Mouse (Mus musculus): Measurements from ENCODE around the gene Tnfrsf8.
A peak's percentile ranks its signal among the peaks of the same experiment; 100 is the strongest.

Tnfrsf8 gene

GRCm38 (mm10) chr4:145233487-145234228 is 81.3 kb downstream of the Tnfrsf8 start:
- DNase-seq (ENCODE audit: low read depth in 2 of 2, low spot score in 2 of 2), result no peak

DNA sequence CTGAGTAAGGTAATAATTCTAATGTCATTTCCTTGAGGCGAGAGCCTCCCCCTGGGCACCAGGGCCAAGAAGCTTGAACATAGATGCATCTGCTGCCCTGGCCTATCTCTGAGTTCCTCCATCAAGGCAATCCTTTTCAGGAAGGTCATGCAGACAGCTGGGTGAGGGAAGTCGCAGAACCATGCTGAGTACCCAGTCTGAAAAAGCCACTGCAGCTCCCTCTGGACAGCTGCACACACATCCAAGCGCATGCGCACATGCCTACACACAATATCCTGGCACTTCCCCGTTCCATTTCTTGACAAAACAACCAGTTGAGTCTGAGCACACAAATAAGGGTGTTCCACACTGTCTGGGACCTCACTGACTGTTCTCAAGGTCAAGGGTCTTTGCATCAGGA is 83.2 kb downstream of the Tnfrsf8 start:
- no peak for DNase-seq (ENCODE audit: low read depth in 2 of 2, low spot score in 2 of 2)

DNA sequence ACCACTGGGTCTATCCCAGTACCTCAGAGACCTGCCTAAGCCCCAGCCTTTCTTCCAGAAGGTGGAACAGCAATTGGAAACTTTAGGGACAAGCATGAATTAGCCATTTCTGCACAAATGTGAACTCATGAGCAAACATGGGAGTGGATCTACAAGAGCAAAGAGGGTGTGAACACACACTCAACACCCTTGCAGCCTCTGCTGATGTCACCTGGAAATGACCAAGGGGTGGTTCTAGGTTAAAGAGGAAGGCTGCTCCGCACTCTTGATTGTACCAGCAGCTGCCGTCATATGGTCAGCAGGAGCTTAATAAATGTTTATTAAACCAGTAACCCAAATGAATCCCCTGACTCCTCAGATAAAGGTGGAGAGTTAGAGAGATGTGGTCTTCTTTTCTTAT is 84.3 kb downstream of the Tnfrsf8 start:
- no peak for DNase-seq (ENCODE audit: low read depth in 2 of 2, low spot score in 2 of 2)

GRCm38 (mm10) chr4:145229524-145230163 is 85.3 kb downstream of the Tnfrsf8 start:
- no peak for DNase-seq (ENCODE audit: low read depth in 2 of 2, low spot score in 2 of 2)

- peak; percentile 40 to 42 for DNase-seq (ENCODE audit: low read depth in 2 of 2, low spot score in 2 of 2)
Measured at GRCm38 (mm10) chr4:145229051-145229450, 85.9 kb downstream of the Tnfrsf8 start.

DNA sequence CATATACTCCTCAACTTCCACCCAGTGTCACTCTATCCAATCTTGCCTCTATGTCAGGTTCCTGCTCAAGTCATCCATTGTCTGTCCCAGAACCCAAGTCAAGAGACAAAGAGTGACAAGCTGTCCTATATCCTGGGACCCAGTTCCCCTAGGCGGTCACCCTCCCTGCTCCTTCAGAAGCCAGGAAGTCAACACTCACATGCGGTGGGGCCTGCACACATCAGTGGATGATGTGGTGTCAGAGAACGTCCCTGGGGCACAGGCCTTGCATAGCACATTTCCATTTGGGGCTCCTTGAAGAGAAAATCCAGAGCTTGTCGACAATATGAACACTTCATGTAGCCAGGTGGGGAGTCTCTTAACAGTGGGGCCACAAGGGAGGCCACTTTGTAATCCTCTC is 90.4 kb downstream of the Tnfrsf8 start:
- DNase-seq (ENCODE audit: low read depth in 2 of 2, low spot score in 2 of 2), result no peak

- DNase-seq (ENCODE audit: low read depth in 2 of 2, low spot score in 2 of 2), result no peak
Measured at GRCm38 (mm10) chr4:145222064-145222463, 92.9 kb downstream of the Tnfrsf8 start.

- no peak for DNase-seq (ENCODE audit: low read depth in 2 of 2, low spot score in 2 of 2)
Measured at GRCm38 (mm10) chr4:145221379-145221778, 93.6 kb downstream of the Tnfrsf8 start.

- DNase-seq (ENCODE audit: low read depth in 2 of 2, low spot score in 2 of 2), result no peak
Measured at GRCm38 (mm10) chr4:145220001-145220400, 95.0 kb downstream of the Tnfrsf8 start.

DNA sequence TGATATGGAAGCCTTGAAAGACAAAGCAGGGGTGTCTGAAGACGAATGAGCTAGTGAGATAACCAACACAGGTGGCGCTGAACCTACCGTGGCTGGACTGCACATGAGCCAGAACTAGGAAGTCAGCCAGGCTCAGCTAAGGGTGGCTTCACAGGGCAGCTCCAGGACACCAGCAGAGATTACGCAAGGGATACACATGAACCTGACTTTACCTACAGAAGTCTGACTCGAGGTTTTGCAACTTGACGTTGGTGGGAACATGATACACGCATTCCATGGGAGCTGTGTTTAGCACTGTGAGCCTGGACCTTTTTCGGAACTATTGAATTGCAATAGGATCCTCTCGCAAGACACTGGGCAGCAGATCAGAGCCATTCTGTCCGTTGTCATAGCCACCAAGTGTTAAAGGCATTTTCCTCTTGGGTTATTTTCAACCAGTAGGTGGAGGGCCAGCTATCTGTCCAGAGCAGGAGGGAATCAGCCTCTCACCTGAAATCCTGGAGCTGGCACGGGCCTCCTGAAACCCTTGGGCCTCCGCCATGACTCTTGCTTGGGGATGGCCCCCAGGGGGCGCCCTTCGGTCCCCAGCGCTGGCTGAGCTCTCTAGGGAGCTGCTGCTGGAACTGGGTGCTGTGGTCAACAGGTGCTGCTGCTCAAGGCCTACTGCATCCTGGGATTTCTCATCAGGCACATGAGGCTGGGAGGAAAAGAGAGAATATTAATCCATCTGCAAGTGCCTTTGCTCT is 95.6 kb downstream of the Tnfrsf8 start:
- DNase-seq (ENCODE audit: low read depth in 2 of 2, low spot score in 2 of 2), result peak; percentile 49 to 55

DNA sequence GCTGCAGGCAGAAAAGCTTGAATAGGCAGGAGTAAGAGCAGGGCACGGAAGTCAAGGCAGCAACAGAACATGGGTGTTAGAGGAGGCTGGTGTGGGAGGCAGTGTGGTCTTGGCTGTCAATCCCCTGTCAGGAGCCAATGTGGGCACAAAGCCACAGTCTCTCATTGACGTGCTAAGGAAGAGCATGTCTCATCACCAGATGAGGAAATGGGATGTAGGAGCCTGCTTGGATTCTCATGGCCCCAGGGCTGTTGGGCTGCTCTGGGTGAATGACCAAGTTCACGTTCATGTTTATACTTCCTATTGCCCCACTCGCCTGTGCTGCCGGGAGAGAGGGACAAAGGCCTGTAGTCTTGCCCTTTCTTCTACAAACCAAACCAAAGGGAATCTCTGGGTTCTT is 97.1 kb downstream of the Tnfrsf8 start:
- no peak for DNase-seq (ENCODE audit: low read depth in 2 of 2, low spot score in 2 of 2)

All from CD8-positive naive resting alpha-beta T cell, adult 2 months (primary cell).